Comparison of ENCODE assay signal across 24 mouse cellular contexts in the genomic region with DNA sequence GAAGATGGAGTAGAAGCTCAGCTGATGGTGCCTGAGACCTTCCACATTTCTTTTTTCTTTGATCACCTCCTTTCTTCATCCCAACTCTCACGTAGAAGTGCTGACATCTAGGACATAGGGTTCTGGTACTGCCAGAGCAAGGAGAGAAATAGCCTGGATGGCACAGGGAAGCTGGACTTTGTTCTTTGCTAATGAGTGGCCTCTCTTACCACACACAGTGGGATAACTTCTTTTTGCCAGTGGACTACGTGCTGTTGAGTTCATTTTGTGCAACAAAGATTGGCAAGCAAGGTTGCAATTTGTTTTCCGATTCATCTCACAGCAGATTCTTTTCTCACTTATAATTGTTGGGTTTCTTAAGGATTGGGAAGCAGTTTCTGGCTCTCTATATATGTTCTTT.
"Had no signal": no experiment of that assay in that cellular context is flagged by ENCODE, and none has a peak within 500 bp of the region (broad histone marks: within the 10 kb centered on the region; RNA-seq: fewer than 3 reads in every experiment).

No protein-coding gene starts in this region.

- H3K27ac ChIP-seq: gastrocnemius, adult 2 months; heart, embryonic 10.5 days; hindbrain, embryonic 13.5 days; intestine, embryonic 15.5 days; layer of hippocampus, adult 2 months; left cerebral cortex, adult 2 months; limb, embryonic 10.5 days; limb, embryonic 12.5 days; liver, embryonic 14.5 days had no signal

- H3K4me3 ChIP-seq: gastrocnemius, adult 2 months; heart, embryonic 10.5 days; heart, embryonic 12.5 days; hindbrain, embryonic 13.5 days; intestine, embryonic 15.5 days; layer of hippocampus, adult 2 months; left cerebral cortex, adult 2 months; limb, embryonic 10.5 days; limb, embryonic 12.5 days had no signal

- H3K36me3 ChIP-seq: heart, embryonic 10.5 days; heart, embryonic 12.5 days; hindbrain, embryonic 13.5 days; intestine, embryonic 15.5 days; limb, embryonic 10.5 days; limb, embryonic 12.5 days had no signal

- ATAC-seq: hindbrain, embryonic 16.5 days; inflammation-experienced regulatory T-cells, adult 6 months; intestine, embryonic 15.5 days; intestine, postnatal 0 days had no signal

- DNase-seq: gastrocnemius, adult 2 months; gastrocnemius, postnatal 10 days; gastrocnemius, postnatal 25 days; heart, adult 18-20 months; heart, postnatal 10 days; heart, postnatal 4 days; kidney, adult 18-20 months; kidney, adult 8-10 months; kidney, postnatal 10 days; kidney, postnatal 25 days; kidney, postnatal 4 days; liver had no signal

- H3K9me3 ChIP-seq: heart, embryonic 10.5 days; heart, embryonic 12.5 days; hindbrain, embryonic 13.5 days; intestine, embryonic 15.5 days; limb, embryonic 10.5 days; limb, embryonic 12.5 days had no signal

- H3K4me2 ChIP-seq: heart, embryonic 12.5 days; hindbrain, embryonic 13.5 days; intestine, embryonic 15.5 days; limb, embryonic 12.5 days had no signal

- H3K27me3 ChIP-seq: heart, embryonic 12.5 days; hindbrain, embryonic 13.5 days; intestine, embryonic 15.5 days; limb, embryonic 12.5 days had no signal

- H3K4me1 ChIP-seq: hindbrain, embryonic 13.5 days; intestine, embryonic 15.5 days had no signal

- H3K9ac ChIP-seq: heart, embryonic 12.5 days; hindbrain, embryonic 13.5 days; intestine, embryonic 15.5 days; limb, embryonic 12.5 days; liver, embryonic 14.5 days had no signal
